Mouse (Mus musculus): ENCODE measurements around the gene Olfr312. TPM values are rescaled to one million over a fixed set of nuclear protein-coding genes. Genes with fewer than 3 reads are reported as not detected.

The Olfr312 gene
- polyA plus RNA-seq, 1 experiment from 2014 or later, result not detected

DNA sequence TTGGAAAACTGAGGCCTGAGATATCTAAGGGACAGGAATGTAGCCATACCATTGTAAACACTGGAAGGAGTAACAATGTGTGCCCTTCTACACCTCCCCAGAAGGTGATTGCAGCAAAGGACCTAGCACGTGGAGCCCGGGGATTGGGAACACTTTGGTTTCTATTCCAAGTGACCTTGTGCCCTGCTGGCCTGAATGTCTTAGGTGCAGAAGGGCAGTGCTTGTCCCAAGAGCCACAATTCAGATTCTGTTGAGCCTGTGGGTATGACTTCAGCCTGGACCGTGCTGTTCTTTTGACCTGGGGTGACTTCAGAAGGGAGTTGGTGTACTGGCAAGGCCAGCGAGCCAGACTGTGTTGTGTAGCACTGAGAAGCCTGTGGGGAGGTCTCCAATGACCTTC lies 41.9 kb downstream of the Olfr312 start:
- Histone ChIP-seq H3K36me3 (ENCODE audit: control insufficient read depth, insufficient read depth, low read length) (peaks cover 42% of the 10 kb centered on the region), H3K27me3 (ENCODE audit: control insufficient read depth, insufficient read depth, low read length) (no peaks in the 10 kb centered on the region), H3K27ac (replicated peaks; ENCODE audit: low read depth, low read length) (no peak overlapping the region), H3K4me3 (replicated peaks; ENCODE audit: low read depth, low read length) (no peak overlapping the region), H3K9ac (replicated peaks; ENCODE audit: low read length) (no peak overlapping the region), H3K9me3 (ENCODE audit: control insufficient read depth, low read length) (no peaks in the 10 kb centered on the region), H3K4me2 (ENCODE audit: low read length) (no peak overlapping the region), H3K4me1 (ENCODE audit: control insufficient read depth, insufficient read depth, low read length) (0 out of 2 replicates have a peak, but pooled peaks cover 8% of the 10 kb centered on the region)
- DNase-seq (no peak), ATAC-seq (ENCODE audit: low FRiP score, low TSS enrichment) (no peak)
- 94% methylated on average over 4 of the region's 4 CpGs for WGBS

DNA sequence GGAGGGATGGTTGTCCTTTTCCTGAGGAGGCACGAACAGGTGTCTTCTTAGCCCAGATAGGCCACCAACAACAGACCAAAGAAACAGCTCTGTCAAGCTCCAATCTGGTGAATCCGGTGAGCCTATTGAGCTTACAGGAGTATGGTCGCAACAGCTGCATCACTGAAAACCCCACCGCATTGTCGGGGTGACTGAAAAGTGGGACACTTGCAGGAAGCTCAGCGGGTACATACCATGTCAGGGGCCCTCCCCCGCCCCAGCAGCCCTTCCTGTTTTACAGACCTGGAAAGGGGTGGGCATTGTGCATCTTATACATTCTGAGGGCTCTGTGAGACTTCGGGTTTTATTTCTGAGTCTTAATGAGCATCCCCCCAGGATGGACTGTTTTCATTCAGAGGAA lies 54.7 kb downstream of the Olfr312 start:
- ATAC-seq (ENCODE audit: low FRiP score, low TSS enrichment) (no peak), DNase-seq (no peak)
- H3K4me1 ChIP-seq (ENCODE audit: control insufficient read depth, insufficient read depth, low read length), result no peaks in the 10 kb centered on the region
- H3K4me2 ChIP-seq (ENCODE audit: low read length), result no peak overlapping the region
- 86% methylated on average over 8 of the region's 8 CpGs for WGBS
- H3K27ac ChIP-seq (replicated peaks; ENCODE audit: low read depth, low read length), result no peak overlapping the region
- no peaks in the 10 kb centered on the region for H3K27me3 ChIP-seq (ENCODE audit: control insufficient read depth, insufficient read depth, low read length)
- no peaks in the 10 kb centered on the region for H3K9me3 ChIP-seq (ENCODE audit: control insufficient read depth, low read length)
- no peak overlapping the region for H3K9ac ChIP-seq (replicated peaks; ENCODE audit: low read length)
- H3K36me3 ChIP-seq (ENCODE audit: control insufficient read depth, insufficient read depth, low read length), result peaks cover 53% of the 10 kb centered on the region
- H3K4me3 ChIP-seq (replicated peaks; ENCODE audit: low read depth, low read length), result no peak overlapping the region

Other genes with a start within 250 kb of the Olfr312 start
- gene Olfr324, start 234.1 kb upstream of the Olfr312 start, polyA plus RNA-seq (2014; fragmentation: Nextera tagmentation; extraction: Ambion mirVana), result not detected in 2 replicates
- not detected in 2 replicates for gene 2210407C18Rik, start 213.2 kb upstream of the Olfr312 start, polyA plus RNA-seq (2014; fragmentation: Nextera tagmentation; extraction: Ambion mirVana)
- gene Olfr323, start 198.7 kb upstream of the Olfr312 start, polyA plus RNA-seq (2014; fragmentation: Nextera tagmentation; extraction: Ambion mirVana), result not detected in 2 replicates
- 0.09 and 0.16 TPM in 2 replicates for gene Trim58, start 188.8 kb upstream of the Olfr312 start, polyA plus RNA-seq (2014; fragmentation: Nextera tagmentation; extraction: Ambion mirVana)
- not detected in 2 replicates for gene Olfr322, start 170.5 kb upstream of the Olfr312 start, polyA plus RNA-seq (2014; fragmentation: Nextera tagmentation; extraction: Ambion mirVana)
- gene Olfr320, start 148.1 kb upstream of the Olfr312 start, polyA plus RNA-seq (2014; fragmentation: Nextera tagmentation; extraction: Ambion mirVana), result not detected in 2 replicates
- not detected in 2 replicates for gene Olfr319, start 130.1 kb upstream of the Olfr312 start, polyA plus RNA-seq (2014; fragmentation: Nextera tagmentation; extraction: Ambion mirVana)
- gene Olfr318, start 105.2 kb upstream of the Olfr312 start, polyA plus RNA-seq (2014; fragmentation: Nextera tagmentation; extraction: Ambion mirVana), result not detected in 2 replicates
- 0.19 and 0.25 TPM in 2 replicates for gene Olfr317, start 90.0 kb upstream of the Olfr312 start, polyA plus RNA-seq (2014; fragmentation: Nextera tagmentation; extraction: Ambion mirVana)
- not detected in 2 replicates for gene Olfr316, start 76.5 kb upstream of the Olfr312 start, polyA plus RNA-seq (2014; fragmentation: Nextera tagmentation; extraction: Ambion mirVana)
- gene Olfr315, start 56.0 kb upstream of the Olfr312 start, polyA plus RNA-seq (2014; fragmentation: Nextera tagmentation; extraction: Ambion mirVana), result not detected in 2 replicates
- not detected in 2 replicates for gene Olfr314, start 46.3 kb upstream of the Olfr312 start, polyA plus RNA-seq (2014; fragmentation: Nextera tagmentation; extraction: Ambion mirVana)
- gene Fam183b, start 27.3 kb upstream of the Olfr312 start, polyA plus RNA-seq (2014; fragmentation: Nextera tagmentation; extraction: Ambion mirVana), result 6.6 and 11.4 TPM in 2 replicates
- not detected in 2 replicates for gene Olfr313, start 14.2 kb upstream of the Olfr312 start, polyA plus RNA-seq (2014; fragmentation: Nextera tagmentation; extraction: Ambion mirVana)
- not detected in 2 replicates for gene Olfr311, start 10.0 kb downstream of the Olfr312 start, polyA plus RNA-seq (2014; fragmentation: Nextera tagmentation; extraction: Ambion mirVana)
- 23.7 and 26.8 TPM in 2 replicates for gene Gm12258, start 17.9 kb downstream of the Olfr312 start, polyA plus RNA-seq (2014; fragmentation: Nextera tagmentation; extraction: Ambion mirVana)
- gene 2810021J22Rik, start 38.0 kb downstream of the Olfr312 start, polyA plus RNA-seq (2014; fragmentation: Nextera tagmentation; extraction: Ambion mirVana), result 9.1 and 14.4 TPM in 2 replicates
- gene Zfp39, start 75.0 kb downstream of the Olfr312 start, polyA plus RNA-seq (2014; fragmentation: Nextera tagmentation; extraction: Ambion mirVana), result 5.9 and 9.1 TPM in 2 replicates
- gene Btnl10, start 88.7 kb downstream of the Olfr312 start, polyA plus RNA-seq (2014; fragmentation: Nextera tagmentation; extraction: Ambion mirVana), result 0.09 TPM in 1 of 2 replicates, not detected in the other
- 641 and 678 TPM in 2 replicates for gene Rnf187, start 109.7 kb downstream of the Olfr312 start, polyA plus RNA-seq (2014; fragmentation: Nextera tagmentation; extraction: Ambion mirVana)
- 239 and 784 TPM in 2 replicates for gene Hist3h2ba, start 119.7 kb downstream of the Olfr312 start, polyA plus RNA-seq (2014; fragmentation: Nextera tagmentation; extraction: Ambion mirVana)
- gene Hist3h2a, start 125.4 kb downstream of the Olfr312 start, polyA plus RNA-seq (2014; fragmentation: Nextera tagmentation; extraction: Ambion mirVana), result 129 and 130 TPM in 2 replicates
- gene Trim17, start 125.4 kb downstream of the Olfr312 start, polyA plus RNA-seq (2014; fragmentation: Nextera tagmentation; extraction: Ambion mirVana), result 1.1 and 1.3 TPM in 2 replicates
- 18.6 and 20.8 TPM in 2 replicates for gene Trim11, start 148.9 kb downstream of the Olfr312 start, polyA plus RNA-seq (2014; fragmentation: Nextera tagmentation; extraction: Ambion mirVana)